Comparison of ENCODE assay signal across 28 mouse cellular contexts in the genomic region with DNA sequence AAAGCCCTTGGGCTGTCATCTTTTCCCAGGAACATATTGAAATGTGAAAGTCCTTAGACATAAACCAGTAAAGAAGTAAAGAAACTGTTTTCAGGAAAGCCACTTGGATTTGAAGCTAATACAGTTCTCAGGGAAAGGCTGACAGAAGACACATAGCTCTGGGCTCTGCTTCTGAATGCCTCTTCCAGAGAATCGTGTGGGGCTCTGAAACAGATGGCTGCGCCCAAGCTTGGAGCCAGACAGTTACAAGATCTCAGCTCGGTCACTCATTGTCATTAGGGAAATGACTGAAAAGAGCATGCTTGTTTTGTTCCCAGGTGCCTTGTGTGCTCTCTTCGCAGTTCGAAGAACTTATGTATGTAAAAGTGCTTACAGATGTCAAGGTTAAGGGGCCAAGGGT. TPM values are rescaled to one million over a fixed set of nuclear protein-coding genes. Genes with fewer than 3 reads are reported as not detected.
A peak's percentile ranks its signal among the peaks of the same experiment; 100 is the strongest.
DNase-seq lines count a peak whose midpoint lies in the region; ATAC-seq lines count a peak whose summit lies in the region.
"Had no signal": no experiment of that assay in that cellular context is flagged by ENCODE, and none has a peak within 500 bp of the region (broad histone marks: within the 10 kb centered on the region; RNA-seq: fewer than 3 reads in every experiment).

No protein-coding gene starts in this region.

- ATAC-seq in forebrain, embryonic 14.5 days: no peak
- ATAC-seq in forebrain, embryonic 13.5 days: no peak
- ATAC-seq: CD4-positive, CD25-positive, alpha-beta regulatory T cell, adult 4 months; forebrain, embryonic 16.5 days; hindbrain, embryonic 16.5 days; inflammation-experienced regulatory T-cells, adult 6 months; intestine, embryonic 16.5 days had no signal

- H3K27ac ChIP-seq in forebrain, embryonic 14.5 days (ENCODE audit: low read depth, low read length): no peak overlapping the region
- H3K27ac ChIP-seq in forebrain, embryonic 13.5 days: no peak overlapping the region
- H3K27ac ChIP-seq: gastrocnemius, adult 2 months; hindbrain, embryonic 13.5 days had no signal

- no peaks in the 10 kb centered on the region for H3K4me1 ChIP-seq in forebrain, embryonic 14.5 days (ENCODE audit: control insufficient read depth, insufficient read depth, low read length)
- no peaks in the 10 kb centered on the region for H3K4me1 ChIP-seq in forebrain, embryonic 13.5 days

- H3K27me3 ChIP-seq in forebrain, embryonic 14.5 days (replicated peaks; ENCODE audit: control insufficient read depth, insufficient read depth, low read length): no peaks in the 10 kb centered on the region
- no peaks in the 10 kb centered on the region for H3K27me3 ChIP-seq in forebrain, embryonic 13.5 days
- H3K27me3 ChIP-seq: hindbrain, embryonic 13.5 days had no signal

- H3K9me3 ChIP-seq in forebrain, embryonic 14.5 days (replicated peaks; ENCODE audit: control insufficient read depth, low read length): no peaks in the 10 kb centered on the region
- H3K9me3 ChIP-seq in forebrain, embryonic 13.5 days (replicated peaks): no peaks in the 10 kb centered on the region
- H3K9me3 ChIP-seq: hindbrain, embryonic 13.5 days had no signal

- intact Hi-C loops in left cerebral cortex, postnatal 4 days (cut with DNase I): no loop called here
- intact Hi-C loops in left cerebral cortex, postnatal 25 days (cut with DNase I): no loop called here

- WGBS in forebrain, embryonic 14.5 days: 73% methylated on average over 5 of the region's 5 CpGs
- 77% methylated on average over 5 of the region's 5 CpGs for WGBS in forebrain, embryonic 13.5 days

- no peak overlapping the region for H3K4me3 ChIP-seq in forebrain, embryonic 14.5 days (ENCODE audit: low read depth, low read length)
- H3K4me3 ChIP-seq in forebrain, embryonic 13.5 days: no peak overlapping the region
- H3K4me3 ChIP-seq: gastrocnemius, adult 2 months; hindbrain, embryonic 13.5 days had no signal

- no peaks in the 10 kb centered on the region for H3K36me3 ChIP-seq in forebrain, embryonic 14.5 days (ENCODE audit: control insufficient read depth, insufficient read depth, low read length)
- no peaks in the 10 kb centered on the region for H3K36me3 ChIP-seq in forebrain, embryonic 13.5 days (ENCODE audit: poor library complexity, severe bottlenecking)
- H3K36me3 ChIP-seq: hindbrain, embryonic 13.5 days had no signal

- DNase-seq in cerebellum, postnatal 25 days: peak; percentile 7 to 15
- DNase-seq in cerebellum, adult 9-10 months: no peak
- DNase-seq in forebrain, embryonic 14.5 days (ENCODE audit: low spot score): peak; percentile 6
- peak; percentile 17 for DNase-seq in left cerebral cortex, postnatal 4 days
- no peak for DNase-seq in left cerebral cortex, postnatal 25 days (ENCODE audit: low spot score in 2 of 2)
- no peak for DNase-seq in spleen, postnatal 4 days (ENCODE audit: low spot score in 2 of 2)
- DNase-seq: adrenal gland, adult 2 months; adrenal gland, postnatal 14 days; cerebellum, adult 2 months; cerebellum, postnatal 36 days; gastrocnemius, adult 2 months; gastrocnemius, postnatal 14 days; heart, adult 11 months; kidney, adult 18-20 months; kidney, adult 9 months had no signal

- no peak overlapping the region for H3K4me2 ChIP-seq in forebrain, embryonic 14.5 days (ENCODE audit: low read length)
- H3K4me2 ChIP-seq in forebrain, embryonic 13.5 days: no peak overlapping the region
- H3K4me2 ChIP-seq: heart, embryonic 11.5 days; hindbrain, embryonic 13.5 days had no signal

- H3K9ac ChIP-seq in forebrain, embryonic 14.5 days (ENCODE audit: low read length): no peak overlapping the region
- H3K9ac ChIP-seq in forebrain, embryonic 13.5 days: no peak overlapping the region
- H3K9ac ChIP-seq: hindbrain, embryonic 13.5 days had no signal

RNA-seq across cellular contexts. Expression of a gene that starts 43.7 kb away (rescaled TPM):
- polyA plus RNA-seq in forebrain, embryonic 14.5 days (2014; fragmentation: Nextera tagmentation; extraction: Ambion mirVana): 0.95 and 1.5 TPM in 2 replicates
- 1.1 and 1.9 TPM in 2 replicates for polyA plus RNA-seq in forebrain, embryonic 13.5 days (2015; fragmentation: Nextera tagmentation; extraction: Ambion mirVana)
- total RNA-seq in left cerebral cortex, postnatal 4 days (2021): under 1 TPM; 0.77 to 0.80 TPM
- total RNA-seq in left cerebral cortex, postnatal 25 days (2021): under 1 TPM; 0.21 to 0.87 TPM
- total RNA-seq: adrenal gland, postnatal 14 days; gastrocnemius, postnatal 14 days; gastrocnemius, postnatal 4 days; hematopoietic stem cell, adult 5-6 weeks; MEL had no signal
- polyA plus RNA-seq: C2C12; heart, postnatal 0 days had no signal

RNA-seq across cellular contexts. Expression of a gene that starts 43.8 kb away (rescaled TPM):
- polyA plus RNA-seq in forebrain, embryonic 14.5 days (2014; fragmentation: Nextera tagmentation; extraction: Ambion mirVana): 49.7 and 54.1 TPM in 2 replicates
- polyA plus RNA-seq in forebrain, embryonic 13.5 days (2015; fragmentation: Nextera tagmentation; extraction: Ambion mirVana): 46.2 and 48.5 TPM in 2 replicates
- 10 to 100 TPM; 61.2 to 61.5 TPM for total RNA-seq in left cerebral cortex, postnatal 4 days (2021)
- total RNA-seq in left cerebral cortex, postnatal 25 days (2021): 10 to 100 TPM; 55.4 to 58.3 TPM

RNA-seq across cellular contexts. Expression of a gene that starts 55.0 kb away (rescaled TPM):
- polyA plus RNA-seq in forebrain, embryonic 14.5 days (2014; fragmentation: Nextera tagmentation; extraction: Ambion mirVana): 0.85 and 1.3 TPM in 2 replicates
- polyA plus RNA-seq in forebrain, embryonic 13.5 days (2015; fragmentation: Nextera tagmentation; extraction: Ambion mirVana): 0.43 and 0.58 TPM in 2 replicates
- total RNA-seq in left cerebral cortex, postnatal 4 days (2021): 1 to 10 TPM; 4.3 to 4.5 TPM
- 1 to 10 TPM; 3.4 to 4.3 TPM for total RNA-seq in left cerebral cortex, postnatal 25 days (2021)

Comparison
In these comparisons a context has a peak if more than half of its experiments do, and no peak if none do; other contexts are left out.
1. DNase-seq: peak in cerebellum, postnatal 25 days (2 of 2), forebrain, embryonic 14.5 days (single experiment) and left cerebral cortex, postnatal 4 days (single experiment); none in cerebellum, adult 9-10 months (single experiment), left cerebral cortex, postnatal 25 days (0 of 2) and spleen, postnatal 4 days (0 of 2).